Mouse (Mus musculus) heart, postnatal 0 days (tissue): ENCODE data around the gene Rgs14. TPM values are rescaled to one million over a fixed set of nuclear protein-coding genes. Genes with fewer than 3 reads are reported as not detected.
A peak's percentile ranks its signal among the peaks of the same experiment; 100 is the strongest.

Source experiments
- ATAC-seq: fragments of 200-750 bp; cut with Nextera tagmentation; 2 replicates; pipeline ENCODE4 v1.8.0; 2017; ENCODE audit warnings: low read depth, moderate number of reproducible peaks, moderate library complexity; ENCODE audit not compliant: insufficient read depth
- DNase-seq: peaks from one replicate; pipeline ENCODE4 v3.0.0-alpha.2; 2016; ENCODE audit warnings: low spot score
- H3K27ac ChIP-seq: fragments of 300-500 bp; sonication (generic); 2 replicates; pipeline ENCODE4 v1.5.1; 2014; ENCODE audit warnings: low read depth, mild to moderate bottlenecking
- H3K27me3 ChIP-seq: fragments of 300-500 bp; sonication (generic); 2 replicates; pipeline ENCODE4 v1.6.1; 2014; ENCODE audit warnings: low read length, mixed read lengths; ENCODE audit not compliant: control insufficient read depth, insufficient read depth
- H3K36me3 ChIP-seq: fragments of 300-500 bp; sonication (generic); replicated peaks from 2 replicates; pipeline ENCODE4 v1.6.1; 2014; ENCODE audit warnings: low read length, mixed read lengths; ENCODE audit not compliant: control insufficient read depth, insufficient read depth
- H3K4me1 ChIP-seq: fragments of 300-500 bp; sonication (generic); 2 replicates; pipeline ENCODE4 v1.6.1; 2014; ENCODE audit warnings: antibody characterized with exemption; ENCODE audit not compliant: control insufficient read depth, insufficient read depth
- H3K4me2 ChIP-seq: fragments of 300-500 bp; sonication (generic); 2 replicates; pipeline ENCODE4 v1.6.1; 2014; ENCODE audit warnings: low read depth, mild to moderate bottlenecking, low read length, moderate library complexity
- H3K4me3 ChIP-seq: fragments of 300-500 bp; sonication (generic); 2 replicates; pipeline ENCODE4 v1.5.1; 2014; ENCODE audit warnings: low read depth, low read length
- H3K9ac ChIP-seq: fragments of 300-500 bp; sonication (generic); replicated peaks from 2 replicates; pipeline ENCODE4 v1.6.1; 2014; ENCODE audit warnings: low read depth, low read length, mixed read lengths
- H3K9me3 ChIP-seq: fragments of 300-500 bp; sonication (generic); replicated peaks from 2 replicates; pipeline ENCODE4 v1.6.1; 2016; ENCODE audit warnings: low read length; ENCODE audit not compliant: control insufficient read depth
- CTCF ChIP-seq: IDR thresholded peaks from 2 replicates; pipeline ENCODE4 v1.5.1; 2016; ENCODE audit warnings: antibody characterized with exemption, control low read depth, low read depth
- EP300 ChIP-seq: IDR thresholded peaks from 2 replicates; pipeline ENCODE4 v1.6.1; 2016; ENCODE audit warnings: antibody characterized with exemption, low read depth
- WGBS: fragments of 180-500 bp; shearing (Covaris S2); extraction: QIAGEN DNeasy Blood & Tissue Kit; methylation state at CpG from one replicate; pipeline ENCODE4 v1.1.7; 2014; 5-methylcytosine and 5-hydroxymethylcytosine counted together
- polyA plus RNA-seq: library from polyadenylated mRNA; unstranded; fragments of >200 nt; fragmentation: Nextera tagmentation; extraction: Ambion mirVana; gene quantifications from 2 replicates; pipeline ENCODE4 v1.2.1, GENCODE M21; 2015
- total RNA-seq: library from RNA; depleted of rRNA; stranded (reverse); fragments of >200 nt; gene quantifications from 2 replicates; pipeline ENCODE4 v1.2.3, GENCODE M21; 2014; ENCODE audit warnings: low replicate concordance

Rgs14 gene
- total and polyA plus RNA-seq, 2 experiments from 2014 or later = 0.30 to 1.1 TPM

DNA sequence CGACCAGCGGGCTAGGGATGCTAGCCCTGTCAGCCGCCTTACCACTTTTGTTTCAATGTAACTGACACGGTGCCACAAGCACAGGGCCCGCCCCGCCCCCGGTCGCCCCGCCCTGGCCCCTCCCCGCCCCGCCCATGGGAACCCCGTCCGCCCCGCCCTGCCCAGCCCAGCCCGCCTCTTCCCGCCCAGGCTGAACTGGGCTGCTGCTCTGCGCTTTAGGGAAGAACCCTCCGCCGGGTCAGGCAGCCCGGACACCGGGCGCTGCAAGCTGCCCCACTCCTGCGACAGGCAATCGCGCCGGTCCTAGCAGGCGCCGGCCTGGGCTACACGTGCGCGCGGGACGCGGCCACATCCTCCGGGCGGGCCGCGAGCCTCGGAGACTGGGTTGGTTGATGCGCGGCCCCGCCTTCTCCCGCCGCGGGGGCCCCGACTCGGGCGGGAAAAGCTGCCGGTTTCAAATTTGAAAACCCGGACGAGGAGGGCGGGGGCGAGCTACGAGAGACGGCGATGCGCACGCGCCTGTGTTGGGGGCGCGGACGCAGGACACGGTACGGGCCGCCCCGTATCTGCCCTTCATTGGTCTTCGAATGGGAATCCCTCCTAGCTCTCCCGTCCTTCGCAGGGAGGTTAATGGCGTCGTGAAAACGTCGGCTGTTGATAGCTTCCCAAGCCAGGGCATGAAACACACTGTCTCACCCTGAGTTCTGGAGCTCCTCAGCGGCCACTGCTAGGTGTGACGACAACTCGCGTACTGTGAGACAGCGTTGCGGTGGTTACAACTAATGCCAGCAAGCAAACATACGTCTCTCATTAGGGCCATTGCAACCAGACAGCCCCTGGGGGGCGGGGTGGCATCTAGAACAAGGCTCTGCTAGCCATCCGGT, 39.6 kb upstream of the Rgs14 start, which contains the start of gene Mxd3:
Gene Mxd3 (minus strand): TSS at position 141 of the 884 bp plus-strand sequence.
- H3K27me3 ChIP-seq = no peaks in the 10 kb centered on the region
- DNase-seq (peak; percentile 77), ATAC-seq (peak; percentile 83)
- under 1% methylated on average over 81 of the region's 82 CpGs for WGBS
- no peak for TF ChIP-seq CTCF
- TF ChIP-seq EP300 = no peak; the same call in 1 of the 2 replicates
- no peaks in the 10 kb centered on the region for H3K9me3 ChIP-seq
- H3K4me2 ChIP-seq = peak within 1 kb of the TSS; percentile 90
- H3K4me3 ChIP-seq = peak within 1 kb of the TSS; percentile 73
- H3K4me1 ChIP-seq = peaks cover 20% of the 10 kb centered on the region
- H3K36me3 ChIP-seq = peaks cover 13% of the 10 kb centered on the region
- peak within 1 kb of the TSS; percentile 85 for H3K27ac ChIP-seq
- H3K9ac ChIP-seq = peak within 1 kb of the TSS; percentile 59

DNA sequence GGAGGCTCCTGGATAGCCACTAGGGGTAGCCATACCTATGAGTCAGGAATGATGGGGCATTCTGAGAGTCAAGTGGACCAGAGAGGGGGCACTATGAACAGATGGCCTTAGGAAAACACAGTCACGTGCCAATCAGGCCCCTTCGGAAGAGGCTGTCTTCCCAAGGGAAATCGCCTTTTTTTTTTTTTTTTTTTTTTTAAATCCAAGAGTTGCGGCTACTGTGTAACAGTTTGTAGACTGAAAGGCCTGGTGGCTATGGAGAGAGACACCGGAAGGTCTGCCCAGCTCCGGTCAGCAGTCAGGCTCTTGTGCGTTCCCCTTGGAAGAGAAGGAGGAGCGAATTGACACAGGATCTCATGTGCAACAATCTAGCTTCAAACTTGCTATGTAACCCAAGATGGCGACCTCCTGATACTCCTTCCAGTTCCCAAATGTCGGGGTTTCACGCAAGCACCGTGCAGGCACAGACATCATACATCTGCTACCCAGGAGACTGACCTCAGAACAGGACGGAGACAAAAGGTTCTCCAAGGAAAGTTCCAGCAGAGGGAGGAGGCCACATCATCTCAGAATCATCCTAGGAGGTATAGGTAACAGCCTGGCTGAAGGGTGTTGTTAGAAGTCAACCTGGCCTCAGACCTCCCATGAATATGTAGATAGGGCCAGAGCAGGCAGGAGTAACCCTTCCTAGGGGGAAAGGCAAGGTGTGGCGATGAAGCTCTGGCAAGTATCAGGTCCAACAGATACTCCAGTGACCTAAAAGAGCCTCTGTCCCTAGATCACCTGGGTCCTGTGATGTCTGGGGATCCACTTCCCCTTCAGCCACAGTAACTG, 38.7 kb upstream of the Rgs14 start:
- TF ChIP-seq EP300 = no peak
- TF ChIP-seq CTCF = peak; percentile 38
- Histone ChIP-seq H3K9me3 (no peaks in the 10 kb centered on the region), H3K36me3 (peaks cover 5% of the 10 kb centered on the region), H3K4me3 (peak overlapping the region; percentile 73), H3K4me1 (peaks cover 20% of the 10 kb centered on the region), H3K4me2 (peak overlapping the region; percentile 90), H3K27me3 (no peaks in the 10 kb centered on the region), H3K27ac (peak overlapping the region; percentile 85), H3K9ac (peak overlapping the region; percentile 59)
- ATAC-seq = no peak
- DNase-seq = no peak
- 47% methylated on average over 14 of the region's 14 CpGs for WGBS

DNA sequence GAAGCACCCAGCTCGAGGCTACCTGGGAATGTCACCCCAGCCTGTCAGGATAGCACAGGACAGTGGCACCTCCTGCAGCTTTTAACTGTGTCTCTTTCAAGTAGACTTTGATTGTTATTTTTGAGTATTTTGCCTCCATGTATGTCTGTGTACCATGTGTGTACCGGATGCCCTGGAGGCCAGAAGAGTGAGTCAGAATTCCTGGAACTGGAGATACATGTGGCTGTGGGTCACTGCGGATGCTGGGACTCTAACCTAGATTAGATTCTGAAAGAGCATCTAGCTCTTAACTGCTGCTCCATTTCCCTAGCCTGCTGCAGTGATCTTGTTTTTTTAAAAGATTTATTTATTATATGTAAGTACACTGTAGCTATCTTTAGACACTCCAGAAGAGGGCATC, 37.2 kb upstream of the Rgs14 start:
- ATAC-seq (no peak), DNase-seq (no peak)
- no peaks in the 10 kb centered on the region for H3K27me3 ChIP-seq
- H3K27ac ChIP-seq = no peak overlapping the region
- H3K4me1 ChIP-seq = peaks cover 20% of the 10 kb centered on the region
- WGBS = 59% methylated on average over 3 of the region's 3 CpGs
- no peaks in the 10 kb centered on the region for H3K9me3 ChIP-seq
- no peak overlapping the region for H3K4me2 ChIP-seq
- TF ChIP-seq CTCF (no peak), EP300 (no peak)
- H3K36me3 ChIP-seq = no peaks in the 10 kb centered on the region
- H3K9ac ChIP-seq = no peak overlapping the region
- H3K4me3 ChIP-seq = no peak overlapping the region

DNA sequence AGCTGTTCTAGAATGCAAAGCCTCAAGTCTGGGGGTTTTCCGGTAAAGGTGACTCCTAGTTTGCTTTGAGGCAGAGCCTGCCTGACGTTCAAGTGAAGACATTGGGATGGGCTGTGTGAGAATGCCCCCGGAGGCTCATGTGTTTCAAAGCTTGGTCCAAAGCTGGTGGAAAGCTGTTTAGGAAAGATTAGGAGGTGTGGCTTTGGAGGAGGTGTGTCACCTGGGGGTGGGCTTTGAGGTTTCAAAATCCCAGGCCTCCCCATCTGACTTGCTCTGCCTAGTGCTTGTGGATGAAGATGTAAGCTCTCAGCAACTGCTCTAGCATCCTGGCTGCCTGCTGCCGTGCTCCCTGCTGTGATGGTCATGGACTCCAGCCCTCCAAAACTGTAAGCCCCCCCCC, 33.8 kb upstream of the Rgs14 start:
- Histone ChIP-seq H3K27me3 (no peaks in the 10 kb centered on the region), H3K4me2 (no peak overlapping the region), H3K4me1 (no peaks in the 10 kb centered on the region), H3K27ac (no peak overlapping the region), H3K36me3 (no peaks in the 10 kb centered on the region), H3K9ac (no peak overlapping the region), H3K4me3 (no peak overlapping the region), H3K9me3 (no peaks in the 10 kb centered on the region)
- no peak for ATAC-seq
- 73% methylated on average over 4 of the region's 4 CpGs for WGBS
- no peak for DNase-seq
- TF ChIP-seq EP300 (no peak), CTCF (no peak)

DNA sequence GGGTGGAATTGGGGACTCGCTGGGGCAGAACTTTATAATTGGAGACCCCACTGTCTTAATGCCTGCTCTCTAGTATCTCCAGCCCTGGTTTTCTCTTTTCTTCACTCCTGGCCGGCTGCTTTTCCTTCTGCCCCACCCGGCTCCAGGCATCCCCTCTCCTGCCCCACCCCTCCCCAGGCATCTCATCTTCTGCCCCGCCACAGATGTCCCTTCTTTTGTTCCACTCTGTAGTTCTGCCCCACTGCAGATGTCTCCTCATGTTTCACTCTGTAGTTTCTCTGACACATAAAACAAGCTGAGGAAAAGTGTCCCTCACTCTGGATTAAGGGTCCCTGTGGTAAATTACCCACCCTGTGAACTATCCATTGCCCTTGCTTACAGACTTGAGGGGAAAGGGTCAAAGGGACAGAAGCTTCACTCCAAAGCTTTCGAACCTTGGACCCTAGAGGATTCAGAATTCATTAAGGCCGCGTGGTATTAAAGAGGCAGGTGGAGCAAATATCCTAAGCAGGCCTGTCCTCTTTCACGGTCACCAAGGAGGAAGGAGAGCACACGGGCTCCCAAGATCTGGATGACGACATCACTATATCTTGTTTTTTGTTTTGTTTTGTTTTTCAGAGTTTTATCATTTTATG, 32.1 kb upstream of the Rgs14 start:
- Histone ChIP-seq H3K27ac (no peak overlapping the region), H3K9ac (no peak overlapping the region), H3K4me2 (no peak overlapping the region), H3K36me3 (no peaks in the 10 kb centered on the region), H3K4me1 (no peaks in the 10 kb centered on the region), H3K9me3 (no peaks in the 10 kb centered on the region), H3K4me3 (no peak overlapping the region), H3K27me3 (no peaks in the 10 kb centered on the region)
- WGBS = 70% methylated on average over 10 of the region's 10 CpGs
- no peak for DNase-seq
- ATAC-seq = no peak
- TF ChIP-seq CTCF = no peak
- TF ChIP-seq EP300 = no peak
